Mouse (Mus musculus): Measurements from ENCODE around the gene Asf1a.
A peak's percentile ranks its signal among the peaks of the same experiment; 100 is the strongest.
"Not testable (repeated sequence)": the region's sequence is repeated elsewhere in the genome, so short reads cannot be mapped to it uniquely, and the experiment has no call there.

Gene Asf1a

GRCm38 (mm10) chr10:53635246-53635971 lies 38.9 kb downstream of the Asf1a start:
- no peak for DNase-seq (ENCODE audit: low spot score in 2 of 2)

- peak in 1 of 2 experiments; percentile 12 for DNase-seq (ENCODE audit: low spot score in 2 of 2)
Measured at GRCm38 (mm10) chr10:53641507-53641906, 45.0 kb downstream of the Asf1a start.

- no peak for DNase-seq (ENCODE audit: low spot score in 2 of 2)
Measured at GRCm38 (mm10) chr10:53650683-53651082, 54.1 kb downstream of the Asf1a start.

- not testable (repeated sequence) for DNase-seq (ENCODE audit: low spot score in 2 of 2)
Measured at GRCm38 (mm10) chr10:53654239-53654638, 57.7 kb downstream of the Asf1a start.
